Mouse (Mus musculus) CD4-positive, CD25-positive, alpha-beta regulatory T cell (primary cell): ENCODE measurements around the gene Krt27. TPM values are rescaled to one million over a fixed set of nuclear protein-coding genes. Genes with fewer than 3 reads are reported as not detected.

Experiments
- polyA plus RNA-seq: library from polyadenylated mRNA; unstranded; fragments of 100-300 nt; shearing (Covaris generic); gene quantifications from one replicate; pipeline ENCODE4 v1.2.1, GENCODE M21; 2017

Gene Krt27
- polyA plus RNA-seq = not detected

GRCm38 (mm10) chr11:99351004-99351403 lies at the start of gene Krt27:
Gene Krt27 (minus strand): TSS chr11:99351104.

GRCm38 (mm10) chr11:99389264-99389663 lies 38.4 kb upstream of the Krt27 start, which contains the start of gene Krt10:
Gene Krt10 (minus strand): TSS chr11:99389364.

GRCm38 (mm10) chr11:99374803-99375202 lies 23.9 kb upstream of the Krt27 start, which contains the start of gene Krt28:
Gene Krt28 (minus strand): TSS chr11:99374903.

DNA sequence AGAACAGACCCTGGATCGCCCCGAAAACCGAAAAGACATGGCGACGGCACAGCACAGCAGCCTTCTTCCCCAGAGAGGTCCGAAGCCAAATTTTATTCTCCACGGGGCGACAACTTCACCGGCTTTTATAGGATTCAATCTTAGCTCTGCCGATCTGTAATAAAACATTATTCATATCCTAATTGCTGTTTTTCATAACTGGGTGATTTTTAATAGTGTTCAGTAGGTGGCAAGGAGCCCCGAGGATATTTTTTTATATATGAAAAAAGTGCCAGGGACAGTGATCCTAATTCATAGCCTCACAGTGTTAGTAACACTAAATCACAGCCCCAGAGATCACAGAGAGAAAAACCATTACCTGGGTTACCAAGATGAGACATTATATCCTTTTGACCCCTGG lies 13.0 kb downstream of the Krt27 start, which contains the start of gene Krt26:
TSS of gene Krt26 (minus strand) at position 101 of the 400 bp plus-strand sequence.

DNA sequence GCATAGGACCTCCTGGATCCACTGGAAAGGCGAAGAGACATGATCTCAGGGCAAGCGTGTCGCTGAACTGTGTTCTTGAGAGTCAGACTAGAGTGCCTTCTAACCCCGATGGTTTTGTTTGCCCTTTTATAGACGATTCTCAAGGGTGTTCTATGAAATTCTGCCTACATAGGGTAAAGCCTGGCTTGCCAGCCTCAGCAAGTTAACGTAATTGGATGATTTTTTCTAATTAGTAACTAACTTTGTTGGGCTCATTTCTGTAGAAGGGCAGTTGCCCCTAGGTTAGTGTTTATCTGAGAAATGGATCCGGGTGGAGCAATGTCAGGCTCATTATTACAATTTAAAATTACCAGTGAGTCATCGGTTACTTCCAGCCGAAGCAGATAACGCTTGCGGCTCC lies 28.1 kb downstream of the Krt27 start, which contains the start of gene Krt25:
TSS of gene Krt25 (minus strand) at position 101 of the 400 bp plus-strand sequence.

Other genes starting within 250 kb of the Krt27 start
- gene Ccr7, start 196.0 kb downstream of the Krt27 start, polyA plus RNA-seq = 575 TPM
- 226 TPM for gene Smarce1, start 120.1 kb downstream of the Krt27 start, polyA plus RNA-seq
- 1.5 TPM for gene Krt222, start 107.0 kb downstream of the Krt27 start, polyA plus RNA-seq
- not detected for gene Krt24, start 65.8 kb downstream of the Krt27 start, polyA plus RNA-seq
- not detected for gene Krt25, start 28.2 kb downstream of the Krt27 start, polyA plus RNA-seq
- gene Krt26, start 13.1 kb downstream of the Krt27 start, polyA plus RNA-seq = not detected
- not detected for gene Krt28, start 23.8 kb upstream of the Krt27 start, polyA plus RNA-seq
- gene Krt10, start 38.3 kb upstream of the Krt27 start, polyA plus RNA-seq = 15.0 TPM
- gene Krt12, start 71.2 kb upstream of the Krt27 start, polyA plus RNA-seq = not detected
- gene Krt20, start 87.0 kb upstream of the Krt27 start, polyA plus RNA-seq = not detected
- gene Krt23, start 142.0 kb upstream of the Krt27 start, polyA plus RNA-seq = not detected
- not detected for gene Krt39, start 170.2 kb upstream of the Krt27 start, polyA plus RNA-seq
- gene Krt40, start 192.1 kb upstream of the Krt27 start, polyA plus RNA-seq = not detected
- gene Krtap3-3, start 199.8 kb upstream of the Krt27 start, polyA plus RNA-seq = not detected
- not detected for gene Krtap3-2, start 205.7 kb upstream of the Krt27 start, polyA plus RNA-seq
- not detected for gene Gm11939, start 208.4 kb upstream of the Krt27 start, polyA plus RNA-seq
- not detected for gene Krtap3-1, start 215.5 kb upstream of the Krt27 start, polyA plus RNA-seq
- gene Krtap1-5, start 229.9 kb upstream of the Krt27 start, polyA plus RNA-seq = not detected
- not detected for gene Krtap1-4, start 232.6 kb upstream of the Krt27 start, polyA plus RNA-seq
- not detected for gene Krtap1-3, start 240.2 kb upstream of the Krt27 start, polyA plus RNA-seq
- not detected for gene Krtap9-3, start 247.0 kb upstream of the Krt27 start, polyA plus RNA-seq